Mouse (Mus musculus): ENCODE results near the gene Ncmap.

DNA sequence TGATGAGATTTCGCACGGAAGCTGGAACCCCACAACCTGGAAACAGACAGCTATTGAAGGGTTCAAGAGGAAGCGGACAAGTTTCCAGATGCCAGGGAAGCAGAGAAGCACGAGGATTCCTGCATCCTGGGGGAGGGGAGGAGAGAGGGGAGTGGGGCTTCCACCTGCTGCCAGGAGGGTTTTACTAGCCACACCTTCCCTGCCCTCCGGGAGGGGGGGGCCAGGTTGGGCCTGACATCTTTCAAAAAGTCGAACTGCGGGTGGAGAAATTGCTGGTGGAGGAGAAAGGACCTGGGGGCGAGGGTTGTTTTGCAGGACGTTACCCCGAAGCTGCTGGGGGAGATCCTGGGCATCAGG is 35.0 kb upstream of the Ncmap start:
- TF ChIP-seq CTCF (IDR thresholded peaks at IDR 0.05; ENCODE audit: low read depth, low read length) (no peak), POLR2A (IDR thresholded peaks at IDR 0.05; ENCODE audit: insufficient read depth, low read length) (no peak), EP300 (IDR thresholded peaks at IDR 0.05; ENCODE audit: insufficient read depth, low read depth, low read length) (no peak)
